Mouse (Mus musculus) urinary bladder, adult 2 months (tissue): ENCODE results near the gene Slc44a1. TPM values are rescaled to one million over a fixed set of nuclear protein-coding genes. Genes with fewer than 3 reads are reported as not detected.

ENCODE experiments used
- DNase-seq: peaks from one replicate; pipeline ENCODE4 v3.0.0; 2022; ENCODE audit warnings: low spot score
- polyA plus RNA-seq: library from polyadenylated mRNA; depleted of rRNA; stranded (reverse); fragments of >200 nt; gene quantifications from 2 replicates; pipeline ENCODE4 v1.2.3, GENCODE M21; 2012; rRNA removed

The Slc44a1 gene
- 59.8 and 70.6 TPM in 2 replicates for polyA plus RNA-seq

DNA sequence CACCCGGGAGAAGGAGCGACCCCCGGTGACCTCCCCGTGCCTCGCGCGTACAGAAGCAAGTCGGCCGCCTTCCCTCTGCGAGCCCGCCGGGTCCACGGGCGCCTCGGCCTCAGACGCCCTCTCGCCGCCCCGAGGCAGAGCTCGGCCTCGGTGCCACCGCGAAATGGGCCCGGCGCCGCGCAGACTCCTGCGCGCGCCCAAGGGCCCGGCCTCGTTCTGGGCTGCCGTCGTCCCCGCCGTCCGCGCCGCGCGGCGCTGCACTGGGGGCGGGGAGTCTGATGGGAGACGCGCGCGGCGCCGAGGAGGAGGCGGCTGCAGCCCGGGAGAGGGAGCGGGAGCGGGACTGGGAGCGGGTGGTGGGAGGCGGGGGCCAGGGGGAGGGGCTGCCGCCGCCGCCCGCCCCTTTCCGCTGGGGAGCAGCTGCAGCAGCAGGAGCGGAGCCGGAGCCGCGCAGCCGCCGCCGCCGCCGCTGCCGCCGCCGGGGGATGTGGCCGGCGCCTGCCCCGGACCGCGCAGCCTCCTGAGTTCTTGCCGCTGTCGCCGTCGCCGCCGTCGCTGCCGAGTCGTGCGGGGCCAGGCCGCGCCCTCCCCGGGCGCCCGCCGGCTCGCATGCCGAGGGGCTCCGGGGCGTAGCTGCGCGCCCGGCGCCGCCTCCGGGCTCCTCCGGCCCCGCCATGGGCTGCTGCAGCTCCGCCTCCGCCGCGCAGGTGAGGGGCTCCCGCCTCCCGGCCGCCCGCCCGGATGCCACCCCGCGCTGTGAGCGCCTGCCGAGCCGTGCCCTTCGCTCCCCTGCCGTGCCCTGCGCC is at the start of gene Slc44a1:
Gene Slc44a1, plus strand, starts transcription at position 404 of the 806 bp plus-strand sequence.
- peak; percentile 80 for DNase-seq

- no peak for DNase-seq
These were observed 45.2 kb upstream of the Slc44a1 start for GRCm38 (mm10) chr4:53395002-53395401.

- no peak for DNase-seq
These were observed 43.5 kb upstream of the Slc44a1 start for GRCm38 (mm10) chr4:53396623-53397192.

GRCm38 (mm10) chr4:53397280-53398117 is 42.7 kb upstream of the Slc44a1 start:
- no peak for DNase-seq

DNA sequence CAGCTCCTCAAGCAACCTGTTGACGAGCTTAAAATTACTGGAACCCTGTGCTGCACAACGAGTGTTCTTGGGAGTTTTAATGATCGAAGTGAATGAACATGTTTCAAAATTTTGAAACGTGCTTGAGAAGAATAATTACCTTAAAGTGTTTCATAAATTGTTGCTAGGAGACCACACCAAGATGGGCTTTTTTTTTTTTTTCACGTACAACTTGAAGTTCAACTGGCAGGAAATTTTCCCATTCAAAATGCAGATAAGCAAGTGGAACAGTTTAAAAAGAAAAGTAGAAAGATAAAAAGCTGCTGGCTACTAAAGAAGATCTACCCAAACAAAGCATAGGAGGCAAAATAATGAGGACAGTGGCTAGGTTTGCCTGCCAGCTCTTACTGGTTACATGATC is 41.7 kb upstream of the Slc44a1 start:
- no peak for DNase-seq

DNA sequence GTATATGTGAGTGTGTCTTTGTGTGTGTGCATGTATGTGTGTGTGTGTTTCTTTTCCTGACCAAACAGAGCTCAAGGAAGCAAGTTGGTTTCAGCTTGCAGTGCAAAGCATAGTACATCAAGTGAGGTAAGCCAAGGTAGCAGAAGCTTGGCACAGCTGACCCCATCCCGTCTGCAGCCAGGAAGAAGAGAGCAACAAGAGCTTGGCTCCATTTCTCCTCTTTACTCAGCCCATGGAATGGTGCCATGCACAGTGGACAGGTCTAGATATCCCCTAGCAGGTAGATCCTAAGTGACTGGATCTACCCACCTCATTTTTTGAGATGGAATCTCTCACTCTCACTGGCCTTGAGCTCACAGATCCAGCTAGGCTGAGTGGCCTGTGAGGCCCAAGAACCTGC is 40.8 kb upstream of the Slc44a1 start:
- no peak for DNase-seq

GRCm38 (mm10) chr4:53403386-53403785 is 36.8 kb upstream of the Slc44a1 start:
- no peak for DNase-seq

DNA sequence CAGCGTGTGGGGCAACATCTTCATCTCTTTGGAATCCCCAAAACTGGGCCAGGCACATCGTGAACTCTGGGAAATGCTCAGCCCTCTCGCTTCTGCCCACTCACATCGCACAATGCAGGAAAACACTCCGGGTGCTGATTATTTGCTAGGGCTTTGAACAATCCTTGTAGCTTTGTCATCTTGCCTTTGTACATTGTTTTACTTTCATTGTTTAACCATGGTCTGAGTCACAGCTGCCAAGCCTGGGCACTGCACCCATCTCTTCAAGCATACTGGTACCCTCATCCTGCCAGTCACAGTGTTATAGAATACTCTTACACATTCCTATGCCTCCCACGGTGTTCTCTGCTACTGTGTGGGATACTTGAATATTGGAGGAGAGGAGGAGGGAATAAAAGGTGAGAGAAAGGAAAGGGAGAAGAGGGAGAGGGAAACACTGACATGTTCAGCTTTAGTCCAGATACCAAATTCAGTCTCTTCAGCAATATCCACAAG is 35.7 kb upstream of the Slc44a1 start:
- no peak for DNase-seq

- no peak for DNase-seq
These were observed 33.3 kb upstream of the Slc44a1 start for GRCm38 (mm10) chr4:53406866-53407265.

GRCm38 (mm10) chr4:53408821-53409220 is 31.4 kb upstream of the Slc44a1 start:
- no peak for DNase-seq

DNA sequence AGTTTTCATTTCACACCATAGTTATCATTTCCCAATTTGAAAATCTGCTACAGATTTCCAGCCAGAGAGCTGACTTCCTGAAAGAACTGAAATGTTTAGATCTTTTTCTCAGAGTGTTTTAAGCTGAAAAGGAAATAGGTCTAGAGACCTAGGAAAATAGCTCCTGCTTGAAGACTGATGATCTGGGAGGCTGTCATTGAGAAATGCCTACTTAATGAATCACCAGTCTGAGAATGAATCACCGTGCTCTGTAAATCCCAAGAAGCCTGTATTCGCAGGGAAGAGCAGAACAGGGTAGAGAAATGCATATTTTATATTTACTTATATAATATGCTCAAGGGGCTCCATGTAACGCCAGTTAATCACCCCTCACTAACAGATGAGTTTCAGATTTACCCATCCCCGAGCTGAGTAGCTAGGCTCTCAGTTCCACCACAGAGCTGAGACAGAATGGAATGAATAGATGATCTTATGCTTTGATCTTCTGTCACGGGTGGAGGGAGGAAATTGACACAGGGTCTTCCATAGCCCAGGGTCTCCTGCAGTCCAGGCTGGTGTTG is 30.6 kb upstream of the Slc44a1 start:
- DNase-seq: no peak

DNA sequence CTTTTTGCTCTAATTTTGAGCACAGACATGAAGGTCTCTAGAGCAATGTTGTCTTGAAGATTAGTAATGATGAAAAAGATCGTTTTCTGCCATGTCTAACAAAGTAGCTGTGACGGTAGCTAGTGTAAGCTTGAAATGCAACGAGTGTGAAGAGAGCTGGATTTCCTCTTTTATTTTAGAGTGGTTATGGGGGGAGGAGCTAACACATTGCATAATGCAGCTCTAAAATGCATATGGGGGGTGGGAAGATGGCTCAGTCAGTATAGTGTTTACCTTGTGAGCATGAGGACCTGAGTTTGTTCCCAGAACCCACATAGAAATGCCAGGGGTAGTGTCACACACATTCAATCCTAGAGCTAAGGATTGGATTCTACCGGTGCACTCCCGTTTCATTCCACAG is 29.5 kb upstream of the Slc44a1 start:
- DNase-seq: no peak

DNA sequence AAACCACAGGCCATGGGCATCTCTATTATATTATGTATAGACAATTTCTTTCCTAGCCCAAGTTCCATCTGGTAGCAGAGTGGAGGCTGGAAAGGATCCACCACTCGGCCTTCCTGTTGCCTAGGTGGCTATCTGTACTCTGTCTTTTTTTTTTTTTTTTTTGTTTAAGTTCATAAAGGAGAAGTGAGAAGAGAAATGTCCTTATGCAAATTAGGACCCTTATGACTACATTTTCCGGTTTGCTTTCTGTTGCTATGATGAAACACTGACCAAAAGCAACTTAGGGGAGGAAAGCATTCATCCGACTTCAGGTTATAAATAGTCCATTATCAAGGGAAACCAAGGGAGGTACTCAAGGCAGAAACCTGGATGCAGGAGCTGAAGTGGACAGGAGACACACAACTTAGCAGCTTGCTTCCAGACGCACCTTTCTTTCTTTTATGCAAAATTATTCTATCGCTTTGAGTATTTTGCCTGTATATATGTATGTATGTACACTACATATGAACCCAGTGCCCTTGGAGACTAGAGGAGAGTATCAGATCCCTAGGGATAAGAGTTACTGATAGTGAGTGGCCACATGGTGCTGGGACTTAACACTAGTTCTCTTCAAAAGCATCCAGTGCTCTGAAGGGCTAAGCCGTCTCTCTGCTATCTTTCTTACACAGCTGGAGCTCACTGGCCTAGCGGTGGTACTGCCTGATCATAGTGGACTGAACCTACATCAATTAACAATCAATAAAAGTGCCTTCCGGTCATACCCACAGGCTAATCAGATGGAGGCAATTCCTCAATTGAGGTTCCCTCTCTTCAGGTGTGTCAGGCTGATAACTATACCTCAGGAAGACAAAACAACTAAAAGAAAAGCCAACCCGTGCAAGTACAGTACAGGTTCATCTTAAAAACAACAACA is 28.0 kb upstream of the Slc44a1 start:
- DNase-seq: no peak

DNA sequence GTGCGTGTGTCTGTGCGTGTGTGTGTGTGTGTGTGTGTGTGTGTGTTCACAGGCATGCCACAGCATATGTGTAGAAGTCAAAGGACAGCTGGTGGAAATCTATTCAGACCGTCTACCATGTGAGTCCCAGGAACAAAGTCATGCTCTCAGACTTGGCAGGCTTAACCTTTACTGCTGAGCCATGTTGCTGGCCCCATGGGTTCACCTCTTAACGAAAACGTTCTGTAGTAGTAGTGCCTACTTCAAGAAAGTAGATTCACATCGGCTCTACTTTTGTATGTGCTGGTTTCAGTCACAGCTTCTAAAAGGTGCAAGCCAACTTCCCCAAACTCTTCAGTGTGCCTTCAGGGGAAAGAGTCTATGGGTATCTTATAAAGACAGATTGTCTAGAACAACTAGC is 27.2 kb upstream of the Slc44a1 start:
- no peak for DNase-seq

- no peak for DNase-seq
These were observed 26.0 kb upstream of the Slc44a1 start for GRCm38 (mm10) chr4:53414031-53414797.

- DNase-seq: no peak
These were observed 24.2 kb upstream of the Slc44a1 start for GRCm38 (mm10) chr4:53415873-53416637.

DNA sequence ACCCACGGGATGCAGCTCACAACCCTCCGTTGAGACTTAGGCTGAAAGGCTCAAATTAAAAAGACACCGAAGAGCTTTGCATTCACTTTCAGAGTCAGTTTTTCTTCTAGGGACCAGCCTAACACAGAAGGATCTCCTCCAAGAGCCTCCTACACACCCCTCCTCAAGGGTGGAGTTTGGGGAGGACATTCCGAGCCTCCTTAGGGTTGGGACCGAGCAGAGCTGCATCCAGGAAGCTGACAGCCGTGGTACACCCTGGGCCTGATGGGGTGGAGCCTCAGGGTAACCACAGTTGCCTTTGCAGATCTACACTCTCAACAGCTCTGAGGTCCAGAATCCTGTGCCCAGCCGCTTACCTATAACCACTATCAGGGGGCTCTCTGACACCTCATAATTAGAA is 23.3 kb upstream of the Slc44a1 start:
- DNase-seq: no peak

DNA sequence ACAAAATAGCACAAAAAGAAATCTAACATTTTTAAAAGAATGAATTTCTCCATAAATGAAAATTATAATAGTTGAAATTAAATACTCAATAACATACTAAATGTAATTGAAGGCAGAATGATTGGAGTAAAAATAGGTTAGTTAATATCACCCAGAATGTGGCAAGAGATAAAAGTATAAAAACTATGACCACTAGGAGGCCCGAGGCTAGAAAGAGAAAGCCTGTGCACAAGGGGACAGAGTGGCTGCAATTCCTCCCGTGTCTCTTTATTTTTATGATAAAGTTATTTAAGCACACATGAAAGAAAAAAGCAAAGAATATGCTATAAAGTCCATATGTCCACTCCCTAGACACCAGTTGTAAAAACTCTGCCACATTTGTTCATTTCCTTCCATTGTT is 17.4 kb upstream of the Slc44a1 start:
- DNase-seq: no peak

- no peak for DNase-seq
These were observed 13.1 kb upstream of the Slc44a1 start for GRCm38 (mm10) chr4:53427120-53427519.
